Mouse (Mus musculus): ENCODE measurements around the gene Gmeb1.
"Not testable (repeated sequence)": the region's sequence is repeated elsewhere in the genome, so short reads cannot be mapped to it uniquely, and the experiment has no call there.

The Gmeb1 gene

DNA sequence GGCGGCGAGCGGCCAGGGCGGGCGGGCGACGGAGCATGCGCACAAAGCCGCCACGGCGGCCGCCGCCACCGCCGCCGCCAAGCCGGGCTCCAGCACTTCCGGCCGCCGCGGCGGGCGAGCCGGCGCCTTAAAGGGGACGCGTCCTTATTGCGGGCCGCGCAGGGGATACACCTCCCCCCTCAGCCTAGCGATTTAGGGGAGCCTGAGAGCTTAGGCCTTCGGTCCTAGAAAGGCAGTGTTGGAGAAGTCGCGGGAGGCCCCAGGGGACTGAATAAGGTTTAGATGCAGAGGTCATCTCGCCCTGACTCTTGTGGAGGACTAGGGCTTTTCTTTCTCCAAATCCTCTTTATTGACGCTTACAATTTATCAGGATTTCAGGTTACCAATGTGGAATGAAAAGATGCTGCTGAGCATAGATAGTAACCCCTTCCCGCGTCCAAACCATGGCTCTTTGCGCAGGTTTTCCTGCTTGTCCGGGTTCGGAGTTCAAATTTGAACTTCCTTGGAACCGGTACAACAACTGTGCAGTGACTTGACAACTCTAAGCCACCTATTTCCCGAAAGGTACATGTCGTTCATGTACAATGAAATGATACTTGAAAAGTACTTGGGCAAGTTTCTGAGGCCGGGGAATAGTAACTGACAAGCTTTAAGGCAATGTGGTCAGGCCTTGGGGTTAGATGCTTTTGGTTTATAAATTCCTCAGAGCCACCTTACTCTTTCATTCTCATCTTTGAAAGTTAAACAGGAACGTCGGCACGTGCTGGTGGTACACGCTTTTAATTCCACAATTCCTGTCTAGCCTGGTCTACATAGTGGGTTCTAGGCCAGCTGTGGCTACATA lies at the start of gene Gmeb1:
TSS of gene Gmeb1 (minus strand) at position 89 of the 844 bp plus-strand sequence.
- DNase-seq (ENCODE audit: low spot score) = peak; percentile 87

DNA sequence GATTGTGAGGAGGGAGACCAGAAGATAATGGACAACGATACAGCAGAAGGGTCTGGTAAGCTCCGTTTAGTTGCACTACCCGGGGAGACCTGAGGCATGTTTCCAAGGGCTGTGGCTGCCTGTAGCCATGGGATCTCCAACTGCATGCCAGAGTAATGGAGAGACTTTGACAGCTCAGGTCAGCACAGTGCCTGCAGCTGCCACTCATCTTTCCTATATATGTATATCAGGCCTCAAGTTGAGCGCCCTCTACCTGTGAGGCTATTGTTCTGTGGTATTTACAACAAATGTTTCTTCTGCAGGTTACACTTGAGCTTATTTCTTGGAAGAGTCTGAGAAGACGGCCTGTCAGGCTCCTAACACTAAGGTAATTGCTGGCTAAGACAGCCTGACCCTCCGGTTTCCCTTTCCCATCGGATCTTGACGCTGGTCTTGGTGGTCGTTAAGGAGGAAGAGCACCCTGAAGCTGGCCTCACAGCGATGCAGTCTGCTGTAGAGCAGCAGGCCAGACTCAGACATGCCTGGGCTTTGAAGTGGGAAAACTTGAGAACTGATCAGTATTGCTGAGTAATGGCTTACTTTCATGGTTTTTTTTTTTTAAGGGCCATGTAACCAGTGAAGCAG lies 48.6 kb upstream of the Gmeb1 start:
- DNase-seq (ENCODE audit: low spot score) = peak; percentile 45

DNA sequence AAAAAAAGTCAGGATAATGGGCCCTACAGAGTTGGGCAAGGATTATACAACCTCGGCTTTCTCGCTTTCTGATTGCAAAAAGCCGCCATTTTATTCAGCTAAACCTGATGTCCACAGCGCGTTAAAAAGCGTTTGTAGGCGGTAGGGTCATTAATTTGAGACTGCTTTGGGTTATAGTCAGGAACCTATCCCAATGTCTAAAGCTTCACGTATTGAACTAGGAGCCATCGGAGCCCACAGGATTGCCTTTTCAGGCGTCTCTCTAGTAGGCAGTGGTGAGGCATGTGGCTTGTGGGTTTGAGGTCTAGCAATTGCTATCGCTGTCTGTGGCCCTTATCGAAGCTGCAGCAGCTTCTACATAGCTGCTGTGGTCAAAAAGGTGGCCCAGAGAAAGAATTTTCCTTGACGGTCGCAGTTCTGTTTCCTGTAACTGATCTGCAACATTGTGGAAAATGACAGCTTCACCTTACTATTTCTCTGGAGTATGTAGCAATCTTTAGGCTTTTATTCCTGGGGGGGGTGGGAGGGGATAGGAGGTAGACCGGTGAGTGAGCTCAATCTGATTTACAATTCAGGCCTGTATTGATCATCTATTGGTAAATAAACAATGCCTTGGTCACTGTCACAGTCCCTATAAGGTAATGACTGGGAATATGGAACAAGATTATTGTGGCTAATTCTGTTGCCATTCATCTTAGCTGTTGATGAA lies 47.9 kb upstream of the Gmeb1 start:
- peak; percentile 43 for DNase-seq (ENCODE audit: low spot score)

DNA sequence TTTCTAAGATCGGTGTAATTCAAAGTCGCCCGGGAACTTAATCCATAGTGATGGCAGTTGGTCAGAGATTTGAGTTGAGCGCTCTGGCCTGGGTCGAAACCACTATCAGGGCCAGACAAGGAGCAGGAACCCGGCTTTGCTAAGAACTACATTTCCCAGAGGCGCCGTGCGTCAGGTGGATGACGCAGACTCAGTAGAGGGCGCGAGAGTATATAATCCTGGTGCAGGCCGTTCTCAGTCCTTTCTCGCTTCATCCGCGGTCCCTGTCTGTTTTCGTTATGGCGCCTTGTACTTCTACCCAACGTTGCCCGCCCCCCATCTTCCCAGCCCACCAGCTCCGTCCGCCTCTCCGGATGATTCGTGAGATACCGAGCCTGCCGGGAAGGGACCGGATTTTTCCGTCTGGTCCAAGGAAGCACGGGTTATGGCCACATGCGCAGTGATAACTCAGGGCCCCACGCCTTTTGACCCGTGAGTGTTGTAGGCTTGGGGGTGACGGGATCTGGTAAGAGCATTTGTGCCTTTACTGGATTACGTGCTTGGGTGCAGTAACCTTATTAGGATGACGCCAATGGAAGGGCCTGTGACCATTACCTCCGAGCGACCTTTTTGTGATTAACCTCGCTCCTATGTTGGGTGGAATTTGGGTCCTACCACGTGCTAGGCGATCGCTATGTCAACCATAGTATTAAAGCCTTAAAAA lies 47.2 kb upstream of the Gmeb1 start:
- peak; percentile 90 for DNase-seq (ENCODE audit: low spot score)

DNA sequence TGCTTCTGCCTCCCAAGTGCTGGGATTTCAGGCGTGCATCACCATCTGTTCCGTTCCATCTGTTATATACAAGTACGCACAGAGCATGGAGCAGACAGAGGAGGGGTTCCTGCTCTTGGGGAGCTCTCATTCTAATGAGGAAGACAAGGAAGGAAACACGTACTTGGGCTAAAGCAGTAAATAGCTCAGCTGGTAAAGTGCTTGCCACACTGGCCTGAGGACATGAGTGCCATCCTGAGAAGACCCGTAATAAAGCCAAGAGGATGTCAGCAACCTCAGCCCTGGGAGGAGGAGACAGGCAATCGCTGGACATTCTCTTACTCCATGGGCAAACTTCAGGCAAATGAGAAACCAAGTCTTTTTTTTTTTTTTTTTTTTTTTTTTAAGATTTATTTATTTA lies 44.6 kb upstream of the Gmeb1 start:
- DNase-seq (ENCODE audit: low spot score) = no peak

DNA sequence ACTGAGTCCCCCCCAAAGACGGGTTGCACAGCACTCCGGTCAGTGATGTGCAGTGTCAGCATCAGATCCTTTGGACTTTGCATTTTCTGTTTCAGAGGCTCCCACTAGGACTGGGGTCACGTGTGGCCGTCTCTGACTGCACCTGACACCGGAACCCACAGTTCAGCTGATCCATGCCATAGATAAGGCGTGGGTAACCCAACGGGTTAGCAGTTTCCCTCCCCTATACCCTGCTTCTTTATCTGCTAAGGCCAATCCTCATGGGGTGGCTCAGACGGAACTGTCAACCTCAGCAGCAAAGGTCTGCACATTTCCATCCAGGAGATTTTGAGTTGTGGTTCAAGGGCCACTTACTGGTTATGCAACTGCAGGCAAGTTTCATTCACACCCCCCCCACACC lies 43.9 kb upstream of the Gmeb1 start:
- no peak for DNase-seq (ENCODE audit: low spot score)

DNA sequence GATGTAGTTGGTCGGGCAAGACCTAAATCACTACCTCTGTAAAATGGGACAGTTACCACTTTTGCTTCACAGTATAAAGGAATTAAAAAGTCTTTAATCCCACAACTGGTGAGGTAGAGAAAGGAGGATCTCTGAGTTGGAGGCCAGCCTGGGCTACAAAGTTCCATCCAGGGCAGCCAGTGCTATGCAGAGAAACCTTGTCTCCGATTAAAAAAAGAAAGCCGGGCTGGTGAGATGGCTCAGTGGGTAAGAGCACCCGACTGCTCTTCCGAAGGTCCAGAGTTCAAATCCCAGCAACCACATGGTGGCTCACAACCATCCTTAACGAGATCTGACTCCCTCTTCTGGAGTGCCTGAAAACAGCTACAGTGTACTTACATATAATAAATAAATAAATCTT lies 42.1 kb upstream of the Gmeb1 start:
- not testable (repeated sequence) for DNase-seq (ENCODE audit: low spot score)

DNA sequence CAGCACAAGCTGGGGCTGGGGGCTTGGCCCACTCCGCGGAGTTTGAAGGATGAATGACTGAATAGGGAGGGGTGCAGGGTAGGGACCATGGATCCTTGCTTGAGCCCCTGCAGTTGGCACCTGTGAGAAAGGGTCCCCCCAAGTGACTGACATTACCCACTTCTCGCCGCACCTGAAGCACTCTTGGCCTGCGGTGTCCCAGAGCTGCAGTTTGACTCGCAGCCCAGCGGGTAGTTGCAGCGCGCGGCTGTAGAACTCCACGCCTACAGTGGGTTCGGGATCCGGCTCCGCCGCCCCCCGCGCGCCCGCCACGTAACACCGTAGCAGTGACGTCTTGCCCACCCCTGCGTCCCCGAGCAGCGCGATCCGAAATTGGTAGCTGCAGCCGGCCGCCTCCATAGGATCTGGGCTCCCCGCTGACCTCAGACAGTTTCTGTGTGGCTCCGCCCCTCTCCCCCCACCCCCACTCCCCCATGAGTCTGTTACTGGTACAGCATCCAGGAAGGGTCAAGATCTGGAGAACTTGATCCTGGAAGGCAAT lies 41.6 kb upstream of the Gmeb1 start, which contains the start of gene Rab42:
TSS of gene Rab42 (minus strand) at position 447 of the 541 bp plus-strand sequence.
- DNase-seq (ENCODE audit: low spot score) = no peak

DNA sequence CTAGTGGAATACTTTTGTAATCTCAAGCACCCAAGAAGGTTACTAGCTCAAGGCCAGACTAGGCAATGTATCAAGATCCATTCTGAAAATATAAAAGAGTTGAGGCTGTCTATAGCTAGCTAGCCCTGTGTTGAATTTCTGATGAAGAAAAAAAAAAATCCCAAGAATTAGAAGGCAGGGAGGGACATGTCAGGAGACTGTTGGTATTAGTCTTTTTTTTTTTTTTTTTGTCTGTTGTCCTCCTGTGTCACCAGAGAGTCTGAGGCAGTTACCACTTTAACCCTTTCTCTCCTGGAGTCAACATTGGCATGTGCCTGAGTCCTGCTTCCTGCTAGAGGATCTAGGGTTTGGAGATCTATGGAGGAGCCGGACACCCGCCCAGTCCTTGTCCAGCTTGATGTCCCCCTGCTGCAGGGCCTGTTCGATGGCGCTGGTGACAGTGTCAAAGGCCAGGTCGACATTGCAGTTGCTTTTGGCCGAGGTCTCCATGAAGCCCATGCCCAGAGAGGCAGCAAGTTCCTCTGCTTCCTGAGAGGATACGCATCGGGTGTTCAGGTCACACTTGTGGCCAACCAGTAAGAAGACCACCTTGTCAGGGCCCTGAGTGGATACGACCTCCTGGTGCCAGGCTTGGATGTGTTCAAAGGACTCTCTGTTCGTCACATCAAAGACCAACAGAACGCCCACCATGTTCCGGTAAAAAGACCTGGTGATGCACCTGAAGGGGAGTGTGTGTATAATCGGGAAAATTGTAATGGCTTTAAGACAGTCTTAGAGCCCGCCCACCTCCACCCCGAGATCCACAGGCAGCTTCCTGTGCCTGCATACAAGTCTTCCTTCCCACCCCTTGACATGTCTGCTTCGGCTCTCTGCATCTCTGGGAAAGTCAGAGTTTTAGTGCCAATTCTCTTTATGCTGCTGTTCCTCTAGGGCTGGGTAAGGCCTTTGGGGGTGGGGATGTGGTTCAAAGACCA lies 40.9 kb upstream of the Gmeb1 start:
- no peak for DNase-seq (ENCODE audit: low spot score)

DNA sequence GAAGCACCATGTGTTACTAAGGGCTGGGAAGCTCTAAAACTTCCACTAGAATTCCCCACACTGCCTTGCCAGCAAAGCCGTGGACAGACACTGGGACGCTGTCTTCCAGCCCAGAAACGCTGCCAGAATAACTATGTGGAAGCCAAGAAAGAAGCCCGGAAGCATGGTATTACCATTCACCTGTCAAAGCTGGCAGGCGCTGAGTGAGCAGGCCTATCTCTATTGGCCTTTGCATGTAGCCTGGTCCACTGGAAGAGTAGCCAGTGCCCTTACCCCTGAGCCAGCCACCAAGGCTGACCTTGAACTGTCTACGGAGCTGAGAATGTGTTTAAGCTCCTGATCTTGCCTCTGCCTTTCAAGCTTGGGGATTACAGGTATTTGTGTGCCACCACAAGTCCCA lies 40.1 kb upstream of the Gmeb1 start:
- no peak for DNase-seq (ENCODE audit: low spot score)

DNA sequence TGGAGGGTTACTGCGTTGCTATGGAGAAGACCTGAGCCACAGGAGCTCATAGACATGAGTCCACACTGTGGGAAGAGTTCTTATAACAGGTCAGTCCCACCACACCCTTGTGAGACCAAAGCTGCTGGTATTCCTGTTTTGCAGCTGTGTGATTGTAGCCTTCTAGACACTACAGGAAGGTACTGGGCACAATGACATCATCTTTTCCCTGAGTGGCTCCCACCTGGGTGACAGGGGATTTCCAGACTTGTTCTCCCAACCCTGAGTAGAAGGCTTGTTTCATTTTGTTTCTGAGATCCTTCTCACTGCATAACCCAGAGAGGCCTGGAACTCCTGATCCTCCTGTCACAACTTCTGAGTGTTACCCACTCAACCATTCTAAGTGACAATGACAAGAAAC lies 38.4 kb upstream of the Gmeb1 start:
- no peak for DNase-seq (ENCODE audit: low spot score)

DNA sequence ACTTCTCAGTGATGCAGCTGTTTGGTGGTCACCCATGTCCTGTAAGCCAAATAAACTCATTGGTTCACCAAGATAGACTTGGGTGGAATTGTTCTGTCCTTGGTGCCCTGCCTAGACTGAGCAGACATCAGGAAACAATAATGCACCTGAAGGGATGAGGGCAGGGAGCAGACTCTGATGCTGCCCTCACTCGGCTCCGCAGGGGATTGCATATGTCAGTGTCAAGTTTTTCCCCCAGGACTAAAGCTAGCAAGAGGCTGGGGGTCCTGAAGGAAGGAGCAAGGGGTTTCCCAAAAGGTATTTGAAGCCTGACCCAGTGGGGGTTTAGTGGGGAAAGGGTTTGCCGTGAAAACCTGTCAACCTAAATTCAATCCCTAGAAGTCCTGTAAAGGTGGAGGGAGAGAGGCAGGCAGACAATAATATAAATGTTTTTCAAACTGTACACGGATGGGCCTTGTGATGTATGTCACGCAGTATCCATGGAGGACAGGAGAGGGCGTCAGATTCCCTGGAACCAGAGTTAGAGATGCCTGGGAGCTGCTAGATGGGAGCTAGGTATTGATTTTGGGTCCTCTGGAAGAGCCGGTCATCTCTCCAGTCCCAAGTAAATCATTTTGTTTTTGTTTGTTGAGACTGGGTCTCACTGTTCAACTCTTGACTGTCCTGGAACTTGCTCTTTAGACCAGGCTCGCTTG lies 34.4 kb upstream of the Gmeb1 start:
- DNase-seq (ENCODE audit: low spot score) = peak; percentile 34

DNA sequence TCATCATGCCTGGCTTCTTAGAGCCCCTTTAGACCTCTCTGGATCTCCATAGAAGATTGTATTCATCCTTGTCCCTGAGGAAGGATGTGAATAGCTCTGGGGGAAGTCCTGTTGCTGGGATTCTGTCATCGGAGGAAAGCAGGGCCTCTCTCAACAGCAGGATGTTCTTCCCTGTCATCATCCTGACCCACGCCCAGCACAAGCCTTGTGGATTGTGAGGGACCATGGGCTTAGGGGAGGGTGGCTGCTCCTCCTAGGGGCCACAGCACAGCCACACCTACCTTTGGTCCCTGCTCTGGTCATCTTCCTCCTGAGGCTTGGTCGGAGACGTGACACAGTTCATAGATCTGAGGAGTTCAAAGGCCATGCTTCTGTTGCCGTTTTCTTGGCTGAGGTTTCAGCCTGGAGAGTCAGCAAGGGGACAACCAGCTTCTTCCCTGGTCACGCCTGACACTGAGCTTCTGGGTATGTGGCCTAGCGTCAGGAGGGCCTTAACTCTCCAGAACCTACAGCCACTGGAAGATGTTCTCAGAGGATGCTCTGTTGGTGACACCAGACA lies 32.4 kb upstream of the Gmeb1 start:
- DNase-seq (ENCODE audit: low spot score) = no peak

DNA sequence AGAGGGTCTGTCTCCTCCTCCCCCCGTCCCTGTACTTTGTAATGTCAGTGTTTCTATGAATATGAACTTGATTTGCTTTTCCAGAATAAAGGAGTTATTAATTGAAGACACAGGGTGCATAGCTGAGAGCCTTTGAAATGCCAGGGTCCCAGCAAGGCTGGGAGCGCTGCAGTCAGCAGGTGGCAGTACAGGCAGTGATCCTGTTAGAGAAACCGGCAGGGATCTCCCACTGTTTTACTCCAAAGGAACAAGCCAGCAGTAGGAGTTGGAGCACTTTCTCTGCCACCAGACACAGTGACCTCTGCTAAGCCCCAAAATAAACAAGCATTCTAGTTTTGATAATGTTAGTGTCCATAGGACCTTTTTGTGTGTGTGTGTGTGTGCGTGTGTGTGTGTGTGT lies 31.6 kb upstream of the Gmeb1 start:
- DNase-seq (ENCODE audit: low spot score) = peak; percentile 56

DNA sequence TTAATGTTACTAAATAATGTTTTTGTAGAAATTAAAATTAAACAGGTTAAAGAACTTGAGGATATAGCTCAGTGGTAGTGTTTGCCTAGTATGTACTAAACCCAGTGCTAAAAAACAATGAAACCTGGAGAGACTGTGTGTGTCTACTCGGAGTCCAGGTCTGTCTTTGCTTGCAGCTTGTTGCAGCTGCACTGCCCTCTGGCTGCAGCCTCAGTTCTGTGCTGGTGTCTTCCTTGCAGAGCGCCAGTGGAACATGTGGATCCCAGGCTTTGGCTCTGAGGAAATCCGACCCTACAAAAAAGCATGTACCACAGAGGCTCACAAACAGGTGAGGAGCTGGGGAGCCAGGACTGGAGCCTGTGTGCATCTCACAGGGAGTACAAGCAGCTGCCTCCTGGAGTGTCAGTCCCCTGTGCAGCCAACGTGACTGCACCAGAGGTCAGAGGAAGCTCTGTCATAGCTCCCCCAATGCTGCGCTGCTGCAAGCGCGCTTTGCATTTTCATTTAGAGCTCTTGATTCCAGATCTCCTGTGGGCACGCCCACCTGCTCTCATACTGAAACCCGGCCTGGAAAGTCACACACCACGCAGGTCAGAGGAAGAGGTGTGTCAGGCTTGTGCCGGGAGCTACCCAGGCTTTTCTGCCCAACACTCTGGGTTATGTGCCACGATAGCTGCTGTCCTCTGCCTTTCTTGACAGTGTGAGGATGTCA lies 30.4 kb upstream of the Gmeb1 start:
- no peak for DNase-seq (ENCODE audit: low spot score)

DNA sequence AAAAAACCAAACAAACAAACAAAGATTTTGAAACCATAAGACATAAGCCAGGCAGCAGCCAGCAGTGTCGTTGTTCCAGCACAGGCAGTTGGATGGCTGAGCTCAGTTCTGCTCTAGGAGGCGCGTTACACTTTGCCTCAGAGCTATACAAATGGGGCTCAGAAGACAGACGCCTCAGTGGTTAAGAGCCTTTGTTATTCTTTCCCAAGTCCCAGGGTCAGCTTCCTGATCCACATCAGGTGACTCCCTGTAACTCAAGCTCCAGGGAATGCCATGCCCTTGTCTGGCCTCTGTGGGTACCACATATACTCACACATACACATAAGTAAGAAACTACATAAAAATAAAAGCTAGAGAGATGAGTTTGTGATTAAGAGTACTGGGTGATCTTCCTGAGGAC lies 29.7 kb upstream of the Gmeb1 start:
- no peak for DNase-seq (ENCODE audit: low spot score)

DNA sequence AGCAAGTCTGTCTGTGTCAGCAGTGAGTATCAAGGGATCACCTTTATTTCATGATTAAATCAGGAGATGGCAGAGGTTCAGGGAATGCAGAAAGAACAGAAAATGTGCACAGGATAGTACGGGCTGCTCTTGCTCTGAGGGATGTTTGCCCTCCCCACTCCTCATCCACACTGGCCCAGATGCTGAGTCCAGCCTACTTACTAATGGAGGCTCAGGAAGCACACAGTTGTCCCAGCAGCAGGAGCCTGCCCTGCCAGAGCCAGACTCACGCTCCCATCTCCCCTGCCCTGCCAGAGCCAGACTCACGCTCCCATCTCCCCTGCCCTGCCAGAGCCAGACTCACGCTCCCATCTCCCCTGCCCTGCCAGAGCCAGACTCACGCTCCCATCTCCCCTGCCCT lies 27.4 kb upstream of the Gmeb1 start:
- peak; percentile 48 for DNase-seq (ENCODE audit: low spot score)

DNA sequence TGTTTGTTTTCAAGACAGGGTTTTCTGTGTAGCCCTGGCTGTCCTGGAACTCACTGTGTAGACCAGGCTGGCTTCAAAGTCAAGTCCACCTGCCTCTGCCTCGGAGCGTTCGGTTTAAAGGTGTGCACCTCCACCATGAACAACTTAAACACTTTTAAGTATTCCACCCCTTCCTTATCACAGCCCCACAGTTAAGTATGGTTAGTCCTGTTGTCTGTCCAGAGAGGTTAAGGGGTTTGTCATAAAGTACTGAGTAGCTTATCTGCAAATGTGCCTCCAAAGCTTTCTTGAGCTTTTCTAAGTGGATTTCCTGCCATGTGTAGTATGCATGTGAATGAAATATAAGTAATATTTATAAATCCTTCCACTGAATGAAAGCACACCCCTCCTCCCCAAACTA lies 14.5 kb upstream of the Gmeb1 start:
- DNase-seq (ENCODE audit: low spot score) = no peak

DNA sequence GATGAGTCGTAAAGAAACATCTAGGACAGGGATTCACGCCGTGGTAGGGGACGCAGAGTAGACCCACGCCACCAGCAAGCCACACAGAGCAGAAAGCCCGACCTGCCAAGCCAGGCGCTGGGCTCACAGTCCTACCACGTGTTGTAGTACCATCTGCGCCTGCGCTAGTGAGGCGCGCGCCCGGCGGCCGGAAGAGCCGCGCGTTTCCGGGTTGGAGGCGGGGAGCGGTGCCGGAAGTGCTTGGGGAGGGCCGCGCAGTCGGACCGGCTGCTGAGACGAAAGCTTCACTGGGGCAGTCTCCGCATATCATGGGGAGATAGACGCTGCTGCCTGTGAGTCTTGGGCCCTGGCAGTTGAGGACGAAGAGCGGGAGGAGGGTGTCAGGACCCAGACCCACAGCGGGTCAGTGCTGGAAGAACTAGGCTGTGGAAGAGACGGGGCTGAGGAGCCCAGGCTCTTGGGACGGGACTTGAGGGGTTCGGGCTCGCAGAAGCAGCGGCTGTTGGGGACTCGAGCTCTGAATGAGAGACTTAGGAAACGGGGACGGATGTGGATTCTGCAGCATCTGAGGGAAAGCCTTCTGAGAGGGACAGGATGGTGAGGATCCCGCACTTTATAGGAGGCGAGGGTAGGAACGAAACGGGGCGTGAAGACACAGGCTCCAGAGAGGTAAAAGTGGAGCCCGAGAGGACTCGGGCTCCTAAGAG lies 12.9 kb upstream of the Gmeb1 start, which contains the start of gene Taf12:
TSS of gene Taf12 (plus strand) at position 220 of the 707 bp plus-strand sequence.
- DNase-seq (ENCODE audit: low spot score) = peak; percentile 97

Measured in MN1 (cell line).